Comparison of ENCODE assay signal across 8 mouse cellular contexts in the genomic region with DNA sequence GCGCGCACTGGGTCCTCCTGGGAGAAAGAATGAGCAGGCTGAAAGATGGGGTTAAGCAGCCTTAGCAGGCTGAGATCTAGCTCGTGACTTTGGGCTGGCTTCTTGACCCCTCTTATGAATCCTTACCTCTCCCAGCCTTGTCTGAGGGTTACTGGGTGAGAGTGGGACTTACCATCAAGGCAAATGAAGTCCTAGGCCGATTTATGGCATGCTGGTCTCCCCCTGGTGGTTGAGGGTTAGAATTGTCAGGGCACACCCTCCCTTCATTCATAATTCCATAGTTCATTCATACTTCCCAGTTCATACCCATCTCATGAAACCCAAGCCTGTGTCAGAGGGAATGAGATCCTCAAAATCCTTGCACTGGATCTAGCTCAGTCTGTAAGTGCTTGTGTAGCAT. TPM values are rescaled to one million over a fixed set of nuclear protein-coding genes. Genes with fewer than 3 reads are reported as not detected.
DNase-seq lines count a peak whose midpoint lies in the region; ATAC-seq lines count a peak whose summit lies in the region.

No protein-coding gene starts in this region.

- ATAC-seq in erythroblast, adult 5-6 weeks (replicated peaks; ENCODE audit: low FRiP score, poor library complexity, severe bottlenecking): peak; percentile 51

- peak; percentile 50 to 79 for DNase-seq in heart, adult 18-20 months
- DNase-seq in heart, adult 9 months (ENCODE audit: low spot score in 2 of 2): no peak
- peak; percentile 55 for DNase-seq in ovary, postnatal 14 days (ENCODE audit: low spot score)
- DNase-seq in ovary, adult 18-20 months (ENCODE audit: low spot score): no peak
- DNase-seq in adipocyte (ENCODE audit: low spot score): peak; percentile 83
- peak; percentile 74 for DNase-seq in lung, postnatal 10 days
- DNase-seq in thymus, postnatal 25 days: peak; percentile 63

RNA-seq across cellular contexts. Expression of a gene that starts 3.8 kb away (rescaled TPM):
- total RNA-seq in heart, adult 18-20 months (2021): not detected
- total RNA-seq in erythroblast, adult 5-6 weeks (2015; ENCODE audit: low replicate concordance): not detected in 2 replicates
- total RNA-seq in erythroblast, adult 5-6 weeks (2017; ENCODE audit: low replicate concordance): not detected in 2 replicates

RNA-seq across cellular contexts. Expression of a gene that starts 4.8 kb away (rescaled TPM):
- 10 to 100 TPM; 16.6 to 19.2 TPM for total RNA-seq in heart, adult 18-20 months (2021)
- 106 and 129 TPM in 2 replicates for total RNA-seq in erythroblast, adult 5-6 weeks (2015; ENCODE audit: low replicate concordance)
- 184 and 218 TPM in 2 replicates for total RNA-seq in erythroblast, adult 5-6 weeks (2017; ENCODE audit: low replicate concordance)

RNA-seq across cellular contexts. Expression of a gene that starts 39.3 kb away (rescaled TPM):
- 10 to 100 TPM; 19.1 to 19.4 TPM for total RNA-seq in heart, adult 18-20 months (2021)
- total RNA-seq in erythroblast, adult 5-6 weeks (2015; ENCODE audit: low replicate concordance): 4.2 and 6.7 TPM in 2 replicates
- 1.8 and 5.6 TPM in 2 replicates for total RNA-seq in erythroblast, adult 5-6 weeks (2017; ENCODE audit: low replicate concordance)

RNA-seq across cellular contexts. Expression of a gene that starts 39.3 kb away (rescaled TPM):
- total RNA-seq in heart, adult 18-20 months (2021): 10 to 100 TPM; 32.7 to 36.3 TPM
- 27.2 and 40.7 TPM in 2 replicates for total RNA-seq in erythroblast, adult 5-6 weeks (2015; ENCODE audit: low replicate concordance)
- total RNA-seq in erythroblast, adult 5-6 weeks (2017; ENCODE audit: low replicate concordance): 52.6 and 60.8 TPM in 2 replicates

Comparison
In these comparisons a context has a peak if more than half of its experiments do, and no peak if none do; other contexts are left out.
1. DNase-seq: peak in heart, adult 18-20 months (2 of 2), ovary, postnatal 14 days (single experiment), adipocyte (single experiment), lung, postnatal 10 days (single experiment) and thymus, postnatal 25 days (single experiment); none in heart, adult 9 months (0 of 2) and ovary, adult 18-20 months (single experiment).
2. RNA of a gene that starts 4.8 kb away (total RNA-seq): 106 to 218 TPM in erythroblast, adult 5-6 weeks; 16.6 to 19.2 TPM in heart, adult 18-20 months; every median in the first group is over 4 times any median in the second.